Mouse (Mus musculus): ENCODE data around the gene Tmem259.

GRCm38 (mm10) chr10:80028521-80028846, 44.4 kb upstream of the Tmem259 start:
- TF ChIP-seq TAL1 (IDR thresholded peaks at IDR 0.05; ENCODE audit: low read length) (no peak), GATA1 (IDR thresholded peaks at IDR 0.05; ENCODE audit: low read length) (no peak)
